Mouse (Mus musculus) testis, adult 2 months (tissue): ENCODE results near the gene Prkce. TPM values are rescaled to one million over a fixed set of nuclear protein-coding genes. Genes with fewer than 3 reads are reported as not detected.

ENCODE experiments used
- H3K27ac ChIP-seq: fragments of 200-500 bp; 2 replicates; pipeline ENCODE4 v1.5.1; 2012; ENCODE audit warnings: low read depth, low read length; ENCODE audit not compliant: control insufficient read depth, insufficient read depth
- H3K27me3 ChIP-seq: fragments of 200-500 bp; 2 replicates; pipeline ENCODE4 v1.6.1; 2012; ENCODE audit warnings: mild to moderate bottlenecking, low read length, moderate library complexity; ENCODE audit not compliant: control insufficient read depth, insufficient read depth
- H3K36me3 ChIP-seq: fragments of 200-500 bp; 2 replicates; pipeline ENCODE4 v1.6.1; 2012; ENCODE audit warnings: mild to moderate bottlenecking, low read length; ENCODE audit not compliant: control insufficient read depth, insufficient read depth
- H3K4me1 ChIP-seq: fragments of 200-500 bp; 2 replicates; pipeline ENCODE4 v1.6.1; 2012; ENCODE audit warnings: low read length; ENCODE audit not compliant: control insufficient read depth, insufficient read depth
- H3K4me3 ChIP-seq: fragments of 200-500 bp; 2 replicates; pipeline ENCODE4 v1.5.1; 2012; ENCODE audit warnings: low read depth, mild to moderate bottlenecking, low read length, moderate library complexity, mixed read lengths; ENCODE audit not compliant: control insufficient read depth
- CTCF ChIP-seq: fragments of 200-500 bp; IDR thresholded peaks from 2 replicates; pipeline ENCODE4 v1.5.1; 2012; ENCODE audit warnings: low read depth, mild to moderate bottlenecking, inconsistent platforms, low read length, moderate library complexity; ENCODE audit not compliant: control insufficient read depth, insufficient read depth, insufficient replicate concordance
- POLR2A ChIP-seq: fragments of 200-500 bp; IDR thresholded peaks from 2 replicates; pipeline ENCODE4 v1.6.1; 2012; ENCODE audit warnings: low read depth, mild to moderate bottlenecking, inconsistent platforms, low read length, moderate library complexity; ENCODE audit not compliant: control insufficient read depth
- polyA plus RNA-seq: library from polyadenylated mRNA; depleted of rRNA; stranded (reverse); fragments of >200 nt; gene quantifications from 2 replicates; pipeline ENCODE4 v1.2.3, GENCODE M21; 2012

Prkce gene
- polyA plus RNA-seq, 1 experiment, result 1.2 TPM

GRCm38 (mm10) chr17:86382885-86383284 lies 215.3 kb downstream of the Prkce start:
- no peak for TF ChIP-seq POLR2A
- Histone ChIP-seq H3K4me3 (no peak overlapping the region), H3K27me3 (no peaks in the 10 kb centered on the region), H3K27ac (no peak overlapping the region), H3K4me1 (no peaks in the 10 kb centered on the region), H3K36me3 (no peaks in the 10 kb centered on the region)

- TF ChIP-seq POLR2A, result no peak
- TF ChIP-seq CTCF, result no peak
- Histone ChIP-seq H3K36me3 (no peaks in the 10 kb centered on the region), H3K4me3 (no peak overlapping the region), H3K27ac (no peak overlapping the region), H3K4me1 (no peaks in the 10 kb centered on the region), H3K27me3 (no peaks in the 10 kb centered on the region)
These were observed 216.4 kb downstream of the Prkce start for GRCm38 (mm10) chr17:86383699-86384572.

- no peak overlapping the region for H3K27ac ChIP-seq
- TF ChIP-seq CTCF, result no peak
- no peak for TF ChIP-seq POLR2A
- H3K27me3 ChIP-seq, result no peaks in the 10 kb centered on the region
- H3K4me1 ChIP-seq, result no peaks in the 10 kb centered on the region
- no peak overlapping the region for H3K4me3 ChIP-seq
- H3K36me3 ChIP-seq, result no peaks in the 10 kb centered on the region
These were observed 224.9 kb downstream of the Prkce start for GRCm38 (mm10) chr17:86392475-86392874.

GRCm38 (mm10) chr17:86393191-86393590 lies 225.6 kb downstream of the Prkce start:
- no peak overlapping the region for H3K27ac ChIP-seq
- H3K27me3 ChIP-seq, result no peaks in the 10 kb centered on the region
- TF ChIP-seq CTCF, result no peak
- no peaks in the 10 kb centered on the region for H3K4me1 ChIP-seq
- no peaks in the 10 kb centered on the region for H3K36me3 ChIP-seq
- H3K4me3 ChIP-seq, result no peak overlapping the region

DNA sequence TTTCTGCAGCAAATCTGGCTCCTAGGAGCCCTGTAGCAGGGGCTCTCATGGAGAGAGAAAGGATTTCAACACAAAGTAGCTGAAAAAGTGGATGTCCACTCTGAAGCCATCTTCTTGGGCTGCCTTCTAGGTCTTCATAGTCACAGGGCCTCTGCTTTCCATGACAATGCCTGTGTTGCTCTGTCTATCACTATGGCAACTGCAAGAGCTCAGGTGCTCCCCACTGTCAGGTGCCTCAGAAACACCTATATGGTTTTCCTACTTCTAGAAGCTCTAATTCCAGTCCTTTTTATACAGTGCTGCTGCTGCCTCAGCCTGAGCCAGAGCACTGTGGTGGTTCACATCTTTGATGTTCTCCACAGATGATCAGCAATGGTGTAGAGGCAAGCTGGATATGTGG lies 229.5 kb downstream of the Prkce start:
- no peaks in the 10 kb centered on the region for H3K36me3 ChIP-seq
- H3K27ac ChIP-seq, result no peak overlapping the region
- no peaks in the 10 kb centered on the region for H3K4me1 ChIP-seq
- H3K27me3 ChIP-seq, result no peaks in the 10 kb centered on the region
- no peak for TF ChIP-seq POLR2A
- TF ChIP-seq CTCF, result no peak
- H3K4me3 ChIP-seq, result no peak overlapping the region

DNA sequence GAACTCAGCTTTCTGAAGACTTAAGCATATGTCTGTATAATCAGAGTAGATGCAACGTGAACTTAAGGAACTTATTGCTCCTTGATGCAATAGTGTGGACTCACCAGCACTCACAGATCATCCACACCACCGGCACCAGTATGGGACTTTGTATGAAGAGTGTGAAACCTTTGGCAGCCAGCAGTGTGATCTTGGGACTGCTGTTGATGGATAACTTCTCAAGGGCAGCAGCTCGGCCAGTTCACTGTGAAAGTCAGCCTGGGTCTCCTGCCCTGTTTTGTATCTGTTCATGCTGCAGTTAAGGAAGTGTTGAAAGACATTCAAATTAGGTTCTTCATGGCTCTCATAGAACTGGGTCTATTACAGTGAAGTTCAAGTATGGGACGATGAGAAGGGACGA lies 230.1 kb downstream of the Prkce start:
- H3K4me1 ChIP-seq, result no peaks in the 10 kb centered on the region
- no peak for TF ChIP-seq POLR2A
- H3K27ac ChIP-seq, result no peak overlapping the region
- H3K27me3 ChIP-seq, result no peaks in the 10 kb centered on the region
- H3K4me3 ChIP-seq, result no peak overlapping the region
- no peaks in the 10 kb centered on the region for H3K36me3 ChIP-seq

DNA sequence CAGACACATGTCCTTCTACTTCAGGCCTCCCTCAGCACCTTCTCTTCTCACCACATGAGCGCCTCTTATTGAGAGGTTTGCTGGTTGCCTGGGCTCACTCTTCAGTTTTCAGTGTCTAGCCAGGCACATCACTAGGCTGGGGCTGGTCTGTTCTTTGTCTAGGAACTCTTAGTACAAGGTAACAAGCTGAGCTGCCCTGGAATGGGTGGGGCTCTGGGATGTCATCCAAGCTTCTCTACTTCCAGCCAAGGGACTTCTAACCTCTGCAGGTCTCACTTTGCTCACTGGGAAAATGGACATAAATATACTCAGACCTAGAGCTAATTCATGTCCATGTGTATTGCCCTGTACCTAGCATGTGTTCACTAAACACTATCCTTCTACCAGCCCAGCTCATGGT lies 230.6 kb downstream of the Prkce start:
- H3K27me3 ChIP-seq, result no peaks in the 10 kb centered on the region
- H3K4me3 ChIP-seq, result no peak overlapping the region
- no peaks in the 10 kb centered on the region for H3K4me1 ChIP-seq
- no peak overlapping the region for H3K27ac ChIP-seq
- no peak for TF ChIP-seq CTCF
- TF ChIP-seq POLR2A, result no peak
- no peaks in the 10 kb centered on the region for H3K36me3 ChIP-seq

DNA sequence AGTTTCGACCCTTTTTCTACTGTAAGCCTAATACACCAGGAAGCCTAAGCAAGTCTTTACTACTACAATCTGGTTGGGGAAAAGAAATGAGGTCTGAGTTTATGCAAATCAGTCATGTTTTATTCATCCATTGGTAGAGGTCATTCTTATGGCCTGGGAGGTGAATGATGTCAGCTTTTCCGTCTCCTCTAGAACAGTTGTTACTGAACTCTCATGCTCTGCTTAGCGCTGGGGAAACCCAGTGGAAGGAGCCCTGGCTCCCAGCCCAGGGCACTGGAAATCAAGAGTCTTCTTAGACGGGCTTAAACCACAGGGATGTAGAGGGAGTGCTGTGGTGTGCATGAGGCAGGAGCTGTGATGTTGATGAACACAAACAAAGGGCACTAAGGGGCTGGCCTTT lies 232.4 kb downstream of the Prkce start:
- TF ChIP-seq POLR2A (no peak), CTCF (no peak)
- Histone ChIP-seq H3K4me3 (no peak overlapping the region), H3K36me3 (no peaks in the 10 kb centered on the region), H3K4me1 (no peaks in the 10 kb centered on the region), H3K27me3 (no peaks in the 10 kb centered on the region), H3K27ac (no peak overlapping the region)
